Mouse (Mus musculus) left cerebral cortex, adult 9 months (tissue): ENCODE results near the gene Tent5b.
A peak's percentile ranks its signal among the peaks of the same experiment; 100 is the strongest.
"Not testable (repeated sequence)": the region's sequence is repeated elsewhere in the genome, so short reads cannot be mapped to it uniquely, and the experiment has no call there.

Source experiments
- DNase-seq, 2 experiments: peaks; one replicate each; pipeline ENCODE4 v3.0.0; 2022; ENCODE audit warnings: low spot score in 2 of 2

Gene Tent5b

DNA sequence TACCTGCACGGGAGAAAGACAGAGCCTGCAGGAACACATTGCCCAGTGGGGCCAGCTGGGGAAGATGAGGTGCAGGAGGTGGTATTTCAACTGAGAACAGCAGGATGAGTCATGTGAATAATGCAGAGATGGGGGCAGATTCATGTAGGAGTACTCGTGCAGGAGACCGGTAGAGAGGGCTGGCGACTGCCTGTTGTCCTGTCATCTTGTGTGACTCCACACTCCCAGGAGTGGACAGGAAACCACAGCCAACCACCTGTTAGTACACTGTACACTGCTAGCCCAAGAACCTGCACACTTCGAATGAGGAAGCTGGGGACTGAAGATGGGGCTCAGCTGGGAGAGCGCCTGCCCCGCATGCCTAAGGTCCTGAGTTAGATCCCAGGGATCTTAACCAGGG, 21.6 kb downstream of the Tent5b start:
- peak in 1 of 2 experiments; percentile 27 for DNase-seq

DNA sequence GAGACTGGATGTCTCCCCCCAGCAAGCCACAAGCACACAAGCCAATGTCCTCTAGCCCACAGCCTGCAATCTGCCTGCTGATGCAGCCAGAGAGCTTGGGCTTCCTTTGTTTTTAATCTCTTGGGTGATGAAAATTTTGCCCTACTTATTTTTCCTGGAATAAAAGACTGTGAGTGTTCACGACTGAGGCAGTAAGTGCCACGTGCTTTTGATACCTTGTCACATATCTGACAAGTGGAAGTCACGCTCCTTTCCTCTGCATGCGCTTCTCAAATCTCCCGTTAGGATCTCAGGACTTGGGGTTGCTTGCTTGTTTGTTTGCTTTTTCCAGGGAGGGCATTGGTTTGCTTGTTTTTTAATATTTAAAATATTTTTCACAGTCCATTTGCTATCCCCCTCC, 24.4 kb downstream of the Tent5b start:
- no peak for DNase-seq

DNA sequence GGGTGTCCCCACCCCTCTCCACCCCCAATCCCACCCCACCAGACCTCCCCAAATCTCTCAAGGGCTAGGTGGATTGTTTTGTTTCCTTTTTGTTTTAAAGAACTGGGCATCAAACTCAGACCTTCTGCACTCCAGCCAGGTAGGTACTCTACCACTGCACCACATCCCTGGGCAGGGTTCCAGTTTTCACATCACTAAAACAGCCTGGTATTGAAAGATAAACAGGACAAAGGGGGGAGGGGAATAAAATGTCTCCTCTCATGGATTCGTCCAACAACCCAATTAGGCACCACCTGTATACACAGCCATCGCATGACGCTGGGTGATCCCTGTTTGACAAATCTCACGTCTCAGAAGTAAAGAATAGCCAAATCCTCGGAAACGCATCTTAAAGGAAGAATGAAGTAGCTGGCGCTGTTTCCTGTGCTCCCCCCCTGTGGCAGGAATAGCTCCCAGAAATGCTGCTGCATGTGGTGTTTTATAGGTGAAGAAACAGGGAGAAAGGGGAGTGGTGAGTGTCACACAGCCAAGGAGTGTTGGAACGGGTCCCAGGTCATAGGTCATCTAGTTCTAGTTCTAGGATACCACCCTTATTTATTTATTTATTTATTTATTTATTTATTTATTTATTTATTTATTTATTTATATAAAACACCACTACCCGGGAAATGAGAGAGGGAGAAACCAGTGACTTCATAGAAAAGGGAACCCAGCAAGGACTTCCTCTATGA, 25.0 kb downstream of the Tent5b start:
- DNase-seq: no peak

DNA sequence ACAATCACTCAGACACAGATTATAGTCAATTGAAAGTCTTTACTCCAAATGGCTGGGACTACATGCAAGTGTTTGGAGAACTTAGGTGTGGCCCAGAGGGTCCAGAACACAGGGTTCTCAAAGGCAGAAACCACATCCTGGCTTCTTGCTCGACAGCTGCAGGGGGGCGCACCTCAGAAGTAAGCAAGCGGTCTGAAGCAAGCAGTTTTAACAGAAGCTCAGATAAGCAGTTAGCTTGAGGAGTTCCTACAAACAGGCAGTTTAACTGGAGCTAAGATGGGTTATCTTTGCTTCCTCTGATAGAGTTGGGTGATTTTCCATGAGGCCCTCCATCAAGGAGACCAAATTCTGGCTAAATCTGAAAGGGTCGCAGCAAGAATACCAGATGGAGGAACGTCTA, 26.6 kb downstream of the Tent5b start:
- DNase-seq: no peak

DNA sequence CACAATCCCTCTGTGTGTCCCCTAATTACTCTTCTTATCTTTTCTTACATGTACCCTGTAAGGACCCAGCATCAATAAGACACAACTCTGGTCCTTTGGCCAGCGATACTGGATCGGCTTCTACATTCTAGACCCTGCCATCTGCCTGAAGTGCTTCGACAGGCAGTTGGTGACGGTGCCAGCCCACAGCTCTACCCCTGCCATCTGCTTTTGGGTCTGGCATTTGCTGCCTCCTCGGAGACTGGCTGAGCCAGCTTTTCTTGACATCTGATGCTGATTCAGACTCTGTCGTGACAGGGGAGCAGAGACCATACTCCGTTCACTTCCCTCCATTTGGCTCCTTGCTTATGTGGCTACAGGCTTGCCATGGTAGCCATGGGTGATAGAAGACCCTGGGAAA, 29.1 kb downstream of the Tent5b start:
- peak in 1 of 2 experiments; percentile 59 for DNase-seq

DNA sequence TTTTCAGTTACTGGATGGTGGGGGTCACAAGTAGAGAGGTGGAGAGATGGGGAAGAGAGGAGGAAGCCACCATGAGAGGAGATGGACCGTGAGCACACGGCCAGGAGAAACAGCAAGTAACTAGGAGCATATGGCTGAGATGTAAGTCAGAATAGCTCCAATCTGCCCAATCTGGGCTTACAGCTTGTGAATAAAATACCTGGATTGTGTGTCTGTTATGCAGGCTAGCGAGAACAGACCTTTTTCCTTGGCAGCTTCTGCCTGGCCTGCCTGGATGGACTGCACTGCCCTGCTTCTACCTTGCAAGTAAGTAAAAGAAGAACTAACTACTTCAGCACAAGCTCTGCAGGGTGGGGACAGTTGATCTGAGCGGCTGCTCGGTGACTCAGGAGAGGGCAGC, 31.1 kb downstream of the Tent5b start:
- DNase-seq: peak in 1 of 2 experiments; percentile 41

DNA sequence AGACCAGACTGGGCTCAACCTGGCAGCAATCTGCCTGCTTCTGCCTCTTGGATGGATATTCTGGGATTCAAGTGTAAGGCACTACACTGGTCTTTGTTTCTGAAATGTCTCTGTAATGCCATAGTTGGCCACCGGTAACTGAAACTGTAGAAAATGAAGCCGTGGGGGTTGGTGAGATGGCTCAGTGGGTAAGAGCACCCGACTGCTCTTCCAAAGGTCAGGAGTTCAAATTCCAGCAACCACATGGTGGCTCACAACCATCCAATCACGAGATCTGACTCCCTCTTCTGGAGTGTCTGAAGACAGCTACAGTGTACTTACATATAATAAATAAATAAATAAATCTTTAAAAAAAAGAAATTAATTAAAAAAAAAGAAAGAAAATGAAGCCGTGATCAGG, 32.6 kb downstream of the Tent5b start:
- DNase-seq: not testable (repeated sequence)

DNA sequence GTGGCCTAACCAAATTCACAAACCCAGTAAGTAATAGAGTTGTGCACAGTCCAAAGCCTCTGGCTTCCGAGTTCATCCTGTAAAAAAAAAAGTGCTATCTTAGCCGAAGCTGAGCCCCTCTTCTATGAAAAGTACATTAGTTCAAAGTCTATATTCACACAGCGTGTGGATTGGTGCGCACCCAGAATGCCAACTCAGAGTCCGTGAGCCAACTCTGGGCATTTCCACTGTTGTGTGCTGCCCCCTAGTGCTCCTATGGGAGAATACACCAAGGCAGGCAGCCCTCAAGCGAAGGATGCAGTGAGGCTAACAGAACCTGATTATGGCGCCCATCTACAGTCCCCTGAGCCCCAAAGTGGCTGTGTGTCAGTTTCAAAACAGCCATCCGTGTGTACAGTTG, 33.0 kb downstream of the Tent5b start:
- peak in 1 of 2 experiments; percentile 85 for DNase-seq

DNA sequence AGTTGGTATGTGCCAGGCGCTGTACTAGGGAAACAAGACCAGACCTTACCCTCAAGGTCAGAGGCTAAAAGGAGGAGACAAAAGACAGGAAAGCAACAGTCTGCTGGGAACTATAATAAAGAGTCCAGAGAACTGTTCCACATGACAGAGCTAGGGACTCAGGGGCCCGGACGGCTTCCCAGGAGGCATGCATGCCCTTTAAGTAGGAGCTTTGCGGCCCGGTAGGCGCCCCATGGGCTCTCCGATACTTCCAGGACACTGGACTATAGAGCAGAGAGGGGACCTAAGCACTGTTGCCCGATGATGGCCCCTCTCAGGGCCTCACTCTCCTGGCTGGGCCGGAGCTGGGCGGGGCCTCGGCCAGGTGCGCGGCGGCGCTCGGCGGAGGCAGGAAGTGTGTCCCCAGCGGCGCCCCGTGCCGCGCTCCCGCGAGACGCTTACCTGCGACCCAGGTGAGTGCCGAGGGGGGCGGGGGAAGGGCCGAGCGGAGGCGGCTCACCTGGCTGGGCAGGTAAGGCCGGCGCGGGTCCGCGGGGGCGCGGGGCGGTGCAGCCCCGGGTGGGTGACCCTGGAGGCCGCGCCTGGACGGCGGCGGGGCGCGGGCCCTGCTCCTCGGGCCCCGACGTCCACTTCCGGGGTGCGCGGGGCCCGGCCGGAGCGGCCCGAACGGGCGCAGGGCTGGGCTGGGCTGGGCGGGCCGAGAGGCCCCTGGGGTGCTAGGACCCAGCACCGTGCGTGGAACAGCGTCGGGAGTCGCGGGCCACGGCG, 38.9 kb downstream of the Tent5b start, which contains the start of gene Kdf1:
Kdf1 (plus strand) TSS at position 363 of the 768 bp plus-strand sequence.
- DNase-seq: no peak

DNA sequence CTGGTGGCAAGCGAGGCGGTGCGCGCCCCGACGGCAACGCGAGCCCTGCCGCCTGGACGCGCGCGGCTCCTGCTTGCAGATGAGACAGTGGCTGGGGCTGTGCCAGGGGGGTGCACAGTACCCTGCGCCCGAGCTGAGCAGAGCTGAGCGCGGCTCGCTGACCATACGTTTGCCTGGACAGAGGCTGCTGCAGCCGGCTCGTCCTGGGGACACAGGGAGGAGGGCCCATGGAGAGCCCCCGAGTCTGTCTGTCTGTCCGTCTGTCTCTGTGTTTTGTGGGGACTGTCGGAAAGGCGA, 39.4 kb downstream of the Tent5b start:
- DNase-seq: no peak

DNA sequence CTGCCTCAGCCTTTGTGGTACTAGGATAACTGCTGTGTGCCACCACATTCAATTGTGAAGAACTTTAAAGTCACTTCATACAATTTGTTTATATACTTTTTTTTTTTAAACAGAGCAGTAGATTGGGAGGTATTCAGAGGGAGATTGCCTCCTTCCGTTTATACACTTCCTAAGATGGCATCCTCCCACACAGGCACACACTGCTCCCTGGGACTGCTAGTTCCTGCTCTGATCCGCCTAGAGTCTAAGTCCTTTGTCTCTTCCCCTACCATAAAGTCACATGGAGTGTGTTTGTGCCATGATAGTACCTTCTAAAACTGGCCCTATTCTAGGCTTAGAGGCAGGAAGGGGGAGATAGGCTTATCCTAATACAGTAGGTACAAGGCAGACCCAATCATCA, 41.6 kb downstream of the Tent5b start:
- no peak for DNase-seq

DNA sequence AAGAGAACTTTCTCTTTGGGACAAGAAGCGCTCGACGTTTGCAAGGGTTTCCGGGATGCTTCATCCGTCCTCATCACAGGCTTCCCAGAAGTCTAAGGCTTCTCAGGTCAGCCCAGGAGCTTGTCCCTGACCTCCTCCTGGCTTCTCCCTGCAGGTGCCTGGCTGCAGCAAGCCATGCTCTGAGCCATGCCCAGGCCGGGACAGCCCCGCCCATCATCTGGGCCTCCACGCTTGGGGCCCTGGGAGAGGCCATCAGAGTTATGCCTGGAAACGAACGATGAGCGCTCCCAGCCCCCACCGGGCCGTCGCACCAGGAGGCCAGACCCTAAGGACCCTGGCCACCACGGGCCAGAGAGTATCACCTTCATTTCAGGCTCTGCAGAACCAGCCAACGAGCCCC, 47.9 kb downstream of the Tent5b start:
- no peak for DNase-seq

DNA sequence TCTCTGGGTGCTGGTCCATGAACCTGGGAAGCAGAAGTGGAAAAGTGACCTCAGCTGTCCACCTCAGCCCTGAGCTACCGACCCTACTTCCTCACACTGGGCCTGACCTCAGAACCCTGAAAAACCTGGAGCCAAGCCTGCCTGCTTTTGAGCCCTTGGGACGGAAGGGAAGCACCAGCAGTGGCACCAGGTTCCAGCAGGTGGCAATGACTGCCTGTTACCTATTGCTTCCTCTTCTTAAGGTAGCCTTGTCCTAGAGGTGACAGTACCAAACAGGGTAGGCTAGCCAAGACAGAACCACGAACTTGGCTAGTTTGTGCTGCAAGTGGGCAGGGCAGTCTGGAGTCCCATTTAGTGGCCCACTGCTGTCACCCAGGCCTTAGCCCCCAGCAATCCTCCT, 52.8 kb downstream of the Tent5b start:
- no peak for DNase-seq

DNA sequence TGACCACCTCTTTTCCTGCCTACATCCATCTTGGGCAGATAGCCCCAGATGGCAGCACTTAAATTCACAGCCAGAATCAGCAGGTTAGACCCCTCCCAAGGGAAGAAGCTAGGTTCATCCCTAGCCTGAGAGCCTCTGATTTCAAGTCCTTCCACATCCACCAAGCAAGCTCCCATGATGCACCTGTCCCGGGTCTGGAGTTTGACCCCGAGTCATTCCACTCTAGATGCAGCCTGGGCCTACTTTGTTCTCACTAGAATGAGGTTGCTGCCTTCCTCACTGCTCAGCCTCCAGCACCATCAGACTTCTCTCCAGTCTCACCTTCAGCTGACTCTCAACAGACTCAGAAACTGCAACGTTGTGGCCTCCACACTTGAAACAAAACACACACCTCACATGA, 56.1 kb downstream of the Tent5b start:
- DNase-seq: no peak

DNA sequence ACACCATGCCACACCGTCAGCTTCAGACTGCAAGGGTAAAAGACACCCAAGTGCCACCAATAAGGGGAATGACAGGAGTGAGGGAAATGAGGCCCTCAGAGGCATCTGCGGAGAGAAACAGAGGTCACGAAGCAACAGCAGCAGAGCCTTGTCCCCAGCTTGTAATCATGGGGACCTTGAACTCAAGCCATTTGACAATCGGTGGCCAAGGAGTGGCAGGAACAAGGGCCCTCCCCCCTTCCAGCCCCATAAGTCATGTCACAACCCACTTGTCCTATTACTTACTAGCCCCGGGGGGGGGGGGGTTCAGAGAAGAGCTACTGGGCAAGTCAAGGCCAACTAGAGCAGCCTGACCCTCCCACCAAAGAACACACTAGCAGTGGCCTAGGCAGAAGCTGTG, 56.7 kb downstream of the Tent5b start:
- DNase-seq: no peak
